Mouse (Mus musculus) small intestine, adult 2 months (tissue): ENCODE measurements around the gene Tmem221.

Experiments used
- CTCF ChIP-seq: fragments of 200-500 bp; IDR thresholded peaks from 2 replicates; pipeline ENCODE4 v1.5.1; 2012; ENCODE audit warnings: low read depth, mild to moderate bottlenecking, control low read depth, inconsistent platforms, low read length, moderate library complexity, mixed read lengths; ENCODE audit not compliant: insufficient replicate concordance, insufficient read length; ENCODE audit errors: extremely low read depth
- POLR2A ChIP-seq: fragments of 200-500 bp; IDR thresholded peaks from 2 replicates; pipeline ENCODE4 v1.6.1; 2012; ENCODE audit warnings: low read depth, mild to moderate bottlenecking, control low read depth, inconsistent platforms, low read length, moderate library complexity

GRCm38 (mm10) chr8:71505326-71505725 is 53.3 kb downstream of the Tmem221 start:
- no peak for TF ChIP-seq POLR2A
- no peak for TF ChIP-seq CTCF
